Mouse (Mus musculus): ENCODE data around the gene Ebpl. TPM values are rescaled to one million over a fixed set of nuclear protein-coding genes. Genes with fewer than 3 reads are reported as not detected.

Ebpl gene
- 4.0 and 4.2 TPM in 2 replicates for polyA plus RNA-seq (2015; fragmentation: Nextera tagmentation; extraction: Ambion mirVana)

DNA sequence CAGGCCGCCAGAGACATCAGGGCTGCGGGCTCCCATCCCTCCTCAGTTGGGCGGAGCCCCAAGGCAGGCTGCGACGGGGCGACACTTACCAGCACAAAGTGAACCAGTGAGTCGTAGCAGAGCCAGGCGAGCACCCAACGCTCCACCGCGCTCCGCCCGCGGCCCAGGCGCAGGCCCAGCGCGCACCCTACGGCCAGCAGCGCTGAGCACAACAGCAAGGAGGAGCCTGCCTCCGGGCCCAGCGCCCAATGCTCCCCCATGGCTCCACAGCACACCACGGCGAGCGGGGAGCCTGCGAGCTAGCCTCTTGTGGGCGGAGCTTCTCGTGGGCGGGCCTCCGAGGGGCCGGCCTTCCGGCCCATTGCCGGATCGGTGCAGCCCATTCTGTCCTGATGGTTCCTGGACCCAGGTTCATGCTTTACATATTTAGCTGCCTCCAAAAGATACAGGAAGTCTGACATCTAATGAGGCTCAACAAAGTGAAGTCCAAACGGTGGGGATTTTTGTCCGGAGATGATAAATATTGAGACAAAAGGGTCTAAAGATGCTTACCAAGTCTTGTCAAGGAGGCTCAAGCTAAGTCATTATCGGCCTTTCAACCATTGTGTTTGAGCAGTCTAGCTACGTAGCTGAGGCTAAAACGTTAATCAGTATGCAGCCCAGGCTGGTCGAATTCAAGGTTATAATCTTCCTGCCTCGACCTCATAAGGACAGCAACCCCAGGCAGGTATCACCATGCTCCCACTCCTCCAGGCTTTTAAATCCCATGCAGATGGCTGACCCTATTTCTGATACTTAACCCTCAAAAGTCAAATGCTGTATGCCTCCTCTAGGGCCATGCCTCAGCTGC is at the start of gene Ebpl:
Gene Ebpl, minus strand, starts transcription at position 309 of the 850 bp plus-strand sequence.
- Histone ChIP-seq H3K27ac (ENCODE audit: low read length) (peak within 1 kb of the TSS; percentile 73), H3K9me3 (replicated peaks; ENCODE audit: control insufficient read depth, low read length) (no peaks in the 10 kb centered on the region), H3K36me3 (ENCODE audit: control insufficient read depth, insufficient read depth) (no peaks in the 10 kb centered on the region), H3K4me3 (ENCODE audit: low read length) (peak within 1 kb of the TSS; percentile 71), H3K27me3 (ENCODE audit: control insufficient read depth, insufficient read depth, low read length) (no peaks in the 10 kb centered on the region), H3K4me1 (ENCODE audit: control insufficient read depth, insufficient read depth, low read length) (peaks cover 3% of the 10 kb centered on the region), H3K4me2 (ENCODE audit: low read depth, low read length) (peak within 1 kb of the TSS; percentile 66), H3K9ac (ENCODE audit: low read length) (peak within 1 kb of the TSS; percentile 79)
- 2% methylated on average over 40 of the region's 40 CpGs for WGBS
- ATAC-seq (replicated peaks; ENCODE audit: extremely low read depth, insufficient read depth, low FRiP score) = peak; percentile 93

DNA sequence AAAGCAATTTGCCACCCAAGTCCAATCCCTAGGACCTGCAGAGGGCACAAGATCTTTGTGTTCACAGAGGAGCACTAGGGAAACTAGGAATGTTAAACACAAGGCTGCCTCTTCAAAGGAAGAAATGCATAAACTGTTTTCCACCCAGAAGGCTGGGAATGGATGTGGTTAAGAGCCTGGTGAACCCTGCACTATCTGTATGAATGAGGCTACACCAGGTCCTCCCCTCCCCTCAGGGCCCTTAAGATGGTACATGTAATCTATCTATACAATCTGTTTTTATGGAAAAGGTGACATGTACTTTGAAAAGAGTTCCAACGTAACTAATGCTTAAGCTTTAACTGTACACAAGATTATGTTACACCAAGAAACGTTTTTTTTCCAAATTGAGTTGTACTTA is 49.8 kb upstream of the Ebpl start:
- Histone ChIP-seq H3K27ac (ENCODE audit: low read length) (no peak overlapping the region), H3K4me1 (ENCODE audit: control insufficient read depth, insufficient read depth, low read length) (no peaks in the 10 kb centered on the region; the same call in 1 of the 2 replicates), H3K4me3 (ENCODE audit: low read length) (no peak overlapping the region), H3K36me3 (ENCODE audit: control insufficient read depth, insufficient read depth) (no peaks in the 10 kb centered on the region), H3K27me3 (ENCODE audit: control insufficient read depth, insufficient read depth, low read length) (no peaks in the 10 kb centered on the region), H3K4me2 (ENCODE audit: low read depth, low read length) (no peak overlapping the region), H3K9ac (ENCODE audit: low read length) (no peak overlapping the region), H3K9me3 (replicated peaks; ENCODE audit: control insufficient read depth, low read length) (no peaks in the 10 kb centered on the region)
- WGBS = 56% methylated on average over 2 of the region's 2 CpGs
- no peak for ATAC-seq (replicated peaks; ENCODE audit: extremely low read depth, insufficient read depth, low FRiP score)

DNA sequence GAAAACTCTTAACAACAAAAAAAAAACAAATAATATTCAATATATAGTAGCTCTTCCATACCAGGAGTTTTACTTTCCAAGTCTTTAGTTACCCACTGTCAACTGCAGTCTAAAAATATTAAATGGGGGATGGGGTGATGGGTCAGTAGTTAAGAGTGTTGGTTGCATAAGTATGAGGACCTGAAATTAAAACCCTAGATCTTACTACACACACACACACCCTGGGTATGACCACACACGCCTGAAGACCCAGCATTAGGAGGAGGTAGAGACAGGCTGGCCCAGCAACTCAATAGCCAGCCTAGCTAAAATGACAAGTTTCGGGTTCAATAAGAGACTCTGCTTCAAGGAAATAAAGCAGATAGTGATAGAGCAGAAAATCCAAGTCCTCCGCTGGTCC is 46.8 kb upstream of the Ebpl start:
- no peak overlapping the region for H3K9ac ChIP-seq (ENCODE audit: low read length)
- H3K4me1 ChIP-seq (ENCODE audit: control insufficient read depth, insufficient read depth, low read length) = no peaks in the 10 kb centered on the region
- no peak overlapping the region for H3K27ac ChIP-seq (ENCODE audit: low read length)
- H3K4me3 ChIP-seq (ENCODE audit: low read length) = no peak overlapping the region
- ATAC-seq (replicated peaks; ENCODE audit: extremely low read depth, insufficient read depth, low FRiP score) = no peak
- H3K4me2 ChIP-seq (ENCODE audit: low read depth, low read length) = no peak overlapping the region
- no peaks in the 10 kb centered on the region for H3K27me3 ChIP-seq (ENCODE audit: control insufficient read depth, insufficient read depth, low read length)
- H3K36me3 ChIP-seq (ENCODE audit: control insufficient read depth, insufficient read depth) = peaks cover 2% of the 10 kb centered on the region; the same call in 1 of the 2 replicates
- H3K9me3 ChIP-seq (replicated peaks; ENCODE audit: control insufficient read depth, low read length) = no peaks in the 10 kb centered on the region
- WGBS = 93% methylated on average over 3 of the region's 3 CpGs

GRCm38 (mm10) chr14:61405761-61406160 is 45.5 kb upstream of the Ebpl start:
- no peak overlapping the region for H3K4me3 ChIP-seq (ENCODE audit: low read length)
- H3K27ac ChIP-seq (ENCODE audit: low read length) = no peak overlapping the region
- no peak overlapping the region for H3K4me2 ChIP-seq (ENCODE audit: low read depth, low read length)
- H3K36me3 ChIP-seq (ENCODE audit: control insufficient read depth, insufficient read depth) = peaks cover 7% of the 10 kb centered on the region; the same call in 1 of the 2 replicates
- no peaks in the 10 kb centered on the region for H3K27me3 ChIP-seq (ENCODE audit: control insufficient read depth, insufficient read depth, low read length)
- no peak overlapping the region for H3K9ac ChIP-seq (ENCODE audit: low read length)
- ATAC-seq (replicated peaks; ENCODE audit: extremely low read depth, insufficient read depth, low FRiP score) = no peak
- no peaks in the 10 kb centered on the region for H3K4me1 ChIP-seq (ENCODE audit: control insufficient read depth, insufficient read depth, low read length)
- no peaks in the 10 kb centered on the region for H3K9me3 ChIP-seq (replicated peaks; ENCODE audit: control insufficient read depth, low read length)

DNA sequence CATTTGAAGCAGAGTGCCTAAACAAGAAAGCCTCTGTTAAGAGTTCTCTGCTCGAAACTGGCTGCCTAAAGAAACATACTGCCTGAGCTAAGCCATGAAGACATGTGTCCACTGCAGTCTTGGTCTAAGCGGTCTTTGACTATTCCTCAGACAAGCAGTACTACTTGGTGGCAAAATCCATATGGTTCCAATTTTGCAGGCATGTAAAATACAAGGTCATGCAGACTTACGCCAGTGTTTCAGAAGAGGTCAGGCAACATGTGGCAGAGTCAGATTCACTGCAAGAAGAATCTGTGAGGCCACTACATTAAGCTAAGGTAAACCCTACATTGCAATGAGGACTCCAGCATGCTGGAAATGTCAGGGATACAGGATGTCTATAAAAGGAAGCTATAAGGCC is 44.7 kb upstream of the Ebpl start:
- H3K4me1 ChIP-seq (ENCODE audit: control insufficient read depth, insufficient read depth, low read length) = no peaks in the 10 kb centered on the region
- H3K4me3 ChIP-seq (ENCODE audit: low read length) = no peak overlapping the region
- no peaks in the 10 kb centered on the region for H3K9me3 ChIP-seq (replicated peaks; ENCODE audit: control insufficient read depth, low read length)
- H3K9ac ChIP-seq (ENCODE audit: low read length) = no peak overlapping the region
- peaks cover 11% of the 10 kb centered on the region; the same call in 1 of the 2 replicates for H3K36me3 ChIP-seq (ENCODE audit: control insufficient read depth, insufficient read depth)
- H3K27ac ChIP-seq (ENCODE audit: low read length) = no peak overlapping the region
- WGBS = 89% methylated on average over 3 of the region's 3 CpGs
- H3K27me3 ChIP-seq (ENCODE audit: control insufficient read depth, insufficient read depth, low read length) = no peaks in the 10 kb centered on the region
- ATAC-seq (replicated peaks; ENCODE audit: extremely low read depth, insufficient read depth, low FRiP score) = no peak
- H3K4me2 ChIP-seq (ENCODE audit: low read depth, low read length) = no peak overlapping the region

GRCm38 (mm10) chr14:61394745-61395144 is 34.5 kb upstream of the Ebpl start:
- Histone ChIP-seq H3K4me1 (ENCODE audit: control insufficient read depth, insufficient read depth, low read length) (no peaks in the 10 kb centered on the region), H3K9ac (ENCODE audit: low read length) (no peak overlapping the region), H3K27me3 (ENCODE audit: control insufficient read depth, insufficient read depth, low read length) (no peaks in the 10 kb centered on the region), H3K36me3 (ENCODE audit: control insufficient read depth, insufficient read depth) (peaks cover 7% of the 10 kb centered on the region), H3K27ac (ENCODE audit: low read length) (no peak overlapping the region), H3K4me3 (ENCODE audit: low read length) (no peak overlapping the region), H3K9me3 (replicated peaks; ENCODE audit: control insufficient read depth, low read length) (no peaks in the 10 kb centered on the region), H3K4me2 (ENCODE audit: low read depth, low read length) (no peak overlapping the region)
- WGBS = 87% methylated on average over 6 of the region's 6 CpGs
- no peak for ATAC-seq (replicated peaks; ENCODE audit: extremely low read depth, insufficient read depth, low FRiP score)

- no peak for ATAC-seq (replicated peaks; ENCODE audit: extremely low read depth, insufficient read depth, low FRiP score)
Measured at GRCm38 (mm10) chr14:61390586-61390985, 30.3 kb upstream of the Ebpl start.

GRCm38 (mm10) chr14:61367290-61367689 is 7.1 kb upstream of the Ebpl start:
- Histone ChIP-seq H3K4me2 (ENCODE audit: low read depth, low read length) (no peak overlapping the region), H3K27ac (ENCODE audit: low read length) (no peak overlapping the region), H3K9ac (ENCODE audit: low read length) (no peak overlapping the region), H3K4me1 (ENCODE audit: control insufficient read depth, insufficient read depth, low read length) (no peaks in the 10 kb centered on the region), H3K27me3 (ENCODE audit: control insufficient read depth, insufficient read depth, low read length) (no peaks in the 10 kb centered on the region), H3K36me3 (ENCODE audit: control insufficient read depth, insufficient read depth) (peaks cover 18% of the 10 kb centered on the region), H3K4me3 (ENCODE audit: low read length) (no peak overlapping the region), H3K9me3 (replicated peaks; ENCODE audit: control insufficient read depth, low read length) (no peaks in the 10 kb centered on the region)
- no peak for ATAC-seq (replicated peaks; ENCODE audit: extremely low read depth, insufficient read depth, low FRiP score)
- 93% methylated on average over 2 of the region's 2 CpGs for WGBS

More at GRCm38 (mm10) chr14:61390586-61390985, 30.3 kb upstream of the Ebpl start:
- Histone ChIP-seq H3K27me3 (ENCODE audit: control insufficient read depth, insufficient read depth, low read length) (no peaks in the 10 kb centered on the region), H3K27ac (ENCODE audit: low read length) (no peak overlapping the region), H3K4me2 (ENCODE audit: low read depth, low read length) (no peak overlapping the region), H3K4me1 (ENCODE audit: control insufficient read depth, insufficient read depth, low read length) (no peaks in the 10 kb centered on the region), H3K9me3 (replicated peaks; ENCODE audit: control insufficient read depth, low read length) (no peaks in the 10 kb centered on the region), H3K4me3 (ENCODE audit: low read length) (no peak overlapping the region), H3K9ac (ENCODE audit: low read length) (no peak overlapping the region), H3K36me3 (ENCODE audit: control insufficient read depth, insufficient read depth) (peaks cover 6% of the 10 kb centered on the region)
- 62% methylated on average over 3 of the region's 3 CpGs for WGBS

- Histone ChIP-seq H3K9ac (ENCODE audit: low read length) (no peak overlapping the region), H3K4me3 (ENCODE audit: low read length) (no peak overlapping the region), H3K36me3 (ENCODE audit: control insufficient read depth, insufficient read depth) (peaks cover 8% of the 10 kb centered on the region), H3K27ac (ENCODE audit: low read length) (no peak overlapping the region), H3K9me3 (replicated peaks; ENCODE audit: control insufficient read depth, low read length) (no peaks in the 10 kb centered on the region), H3K4me2 (ENCODE audit: low read depth, low read length) (no peak overlapping the region), H3K27me3 (ENCODE audit: control insufficient read depth, insufficient read depth, low read length) (no peaks in the 10 kb centered on the region), H3K4me1 (ENCODE audit: control insufficient read depth, insufficient read depth, low read length) (peaks cover 3% of the 10 kb centered on the region)
- no peak for ATAC-seq (replicated peaks; ENCODE audit: extremely low read depth, insufficient read depth, low FRiP score)
- 87% methylated on average over 3 of the region's 3 CpGs for WGBS
Measured at GRCm38 (mm10) chr14:61364656-61365055, 4.4 kb upstream of the Ebpl start.
